Mouse (Mus musculus): ENCODE measurements around the gene Nrn1. TPM values are rescaled to one million over a fixed set of nuclear protein-coding genes. Genes with fewer than 3 reads are reported as not detected.

Gene Nrn1
- total and polyA plus RNA-seq, 2 experiments from 2014 or later: 54.0 to 155 TPM

GRCm38 (mm10) chr13:36696351-36696771 is 38.6 kb downstream of the Nrn1 start:
- 94% methylated on average over 8 of the region's 8 CpGs for WGBS

GRCm38 (mm10) chr13:36695516-36696201 is 39.3 kb downstream of the Nrn1 start:
- Histone ChIP-seq H3K9ac (replicated peaks; ENCODE audit: low read length, poor library complexity, severe bottlenecking) (no peak overlapping the region), H3K4me3 (ENCODE audit: low read depth, low read length) (no peak overlapping the region), H3K27ac (ENCODE audit: low read depth, low read length) (no peak overlapping the region), H3K36me3 (ENCODE audit: insufficient read depth, low read length) (no peaks in the 10 kb centered on the region), H3K4me1 (ENCODE audit: insufficient read depth, low read length) (no peaks in the 10 kb centered on the region), H3K9me3 (ENCODE audit: low read length) (no peaks in the 10 kb centered on the region), H3K4me2 (ENCODE audit: low read depth, low read length, poor library complexity, severe bottlenecking) (no peak overlapping the region), H3K27me3 (ENCODE audit: insufficient read depth, low read length) (no peaks in the 10 kb centered on the region)
- DNase-seq (ENCODE audit: low spot score): no peak
- ATAC-seq (ENCODE audit: low FRiP score): no peak
- 65% methylated on average over 7 of the region's 7 CpGs for WGBS
- TF ChIP-seq CTCF (IDR thresholded peaks at IDR 0.05): no peak

More at GRCm38 (mm10) chr13:36696351-36696771, 38.6 kb downstream of the Nrn1 start:
- no peaks in the 10 kb centered on the region for H3K4me1 ChIP-seq (ENCODE audit: insufficient read depth, low read length)
- H3K4me3 ChIP-seq (ENCODE audit: low read depth, low read length): no peak overlapping the region
- no peaks in the 10 kb centered on the region for H3K9me3 ChIP-seq (ENCODE audit: low read length)
- no peaks in the 10 kb centered on the region for H3K27me3 ChIP-seq (ENCODE audit: insufficient read depth, low read length)
- no peak overlapping the region for H3K4me2 ChIP-seq (ENCODE audit: low read depth, low read length, poor library complexity, severe bottlenecking)
- no peaks in the 10 kb centered on the region for H3K36me3 ChIP-seq (ENCODE audit: insufficient read depth, low read length)
- no peak overlapping the region for H3K9ac ChIP-seq (replicated peaks; ENCODE audit: low read length, poor library complexity, severe bottlenecking)
- DNase-seq (ENCODE audit: low spot score): no peak
- TF ChIP-seq CTCF (IDR thresholded peaks at IDR 0.05): no peak
- ATAC-seq (ENCODE audit: low FRiP score): no peak
- no peak overlapping the region for H3K27ac ChIP-seq (ENCODE audit: low read depth, low read length)

- H3K9me3 ChIP-seq (ENCODE audit: low read length): no peaks in the 10 kb centered on the region
- H3K4me1 ChIP-seq (ENCODE audit: insufficient read depth, low read length): no peaks in the 10 kb centered on the region
- no peak overlapping the region for H3K4me2 ChIP-seq (ENCODE audit: low read depth, low read length, poor library complexity, severe bottlenecking)
- no peaks in the 10 kb centered on the region for H3K36me3 ChIP-seq (ENCODE audit: insufficient read depth, low read length)
- H3K27ac ChIP-seq (ENCODE audit: low read depth, low read length): no peak overlapping the region
- no peak for ATAC-seq (ENCODE audit: low FRiP score)
- no peak for DNase-seq (ENCODE audit: low spot score)
- H3K27me3 ChIP-seq (ENCODE audit: insufficient read depth, low read length): no peaks in the 10 kb centered on the region
- no peak overlapping the region for H3K4me3 ChIP-seq (ENCODE audit: low read depth, low read length)
- no peak overlapping the region for H3K9ac ChIP-seq (replicated peaks; ENCODE audit: low read length, poor library complexity, severe bottlenecking)
- WGBS: 79% methylated on average over 4 of the region's 4 CpGs
- TF ChIP-seq CTCF (IDR thresholded peaks at IDR 0.05): no peak
Measured at GRCm38 (mm10) chr13:36683581-36683980, 51.4 kb downstream of the Nrn1 start.

GRCm38 (mm10) chr13:36680690-36681355 is 54.1 kb downstream of the Nrn1 start:
- Histone ChIP-seq H3K4me1 (ENCODE audit: insufficient read depth, low read length) (no peaks in the 10 kb centered on the region), H3K36me3 (ENCODE audit: insufficient read depth, low read length) (no peaks in the 10 kb centered on the region), H3K27ac (ENCODE audit: low read depth, low read length) (no peak overlapping the region), H3K4me3 (ENCODE audit: low read depth, low read length) (no peak overlapping the region), H3K9ac (replicated peaks; ENCODE audit: low read length, poor library complexity, severe bottlenecking) (no peak overlapping the region), H3K27me3 (ENCODE audit: insufficient read depth, low read length) (no peaks in the 10 kb centered on the region), H3K4me2 (ENCODE audit: low read depth, low read length, poor library complexity, severe bottlenecking) (no peak overlapping the region), H3K9me3 (ENCODE audit: low read length) (no peaks in the 10 kb centered on the region)
- DNase-seq (ENCODE audit: low spot score) (no peak), ATAC-seq (ENCODE audit: low FRiP score) (no peak)
- WGBS: 91% methylated on average over 8 of the region's 8 CpGs
- TF ChIP-seq CTCF (IDR thresholded peaks at IDR 0.05): no peak

GRCm38 (mm10) chr13:36679345-36679744 is 55.6 kb downstream of the Nrn1 start:
- Histone ChIP-seq H3K4me2 (ENCODE audit: low read depth, low read length, poor library complexity, severe bottlenecking) (no peak overlapping the region), H3K4me1 (ENCODE audit: insufficient read depth, low read length) (no peaks in the 10 kb centered on the region), H3K4me3 (ENCODE audit: low read depth, low read length) (no peak overlapping the region), H3K27ac (ENCODE audit: low read depth, low read length) (no peak overlapping the region), H3K9me3 (ENCODE audit: low read length) (no peaks in the 10 kb centered on the region), H3K9ac (replicated peaks; ENCODE audit: low read length, poor library complexity, severe bottlenecking) (no peak overlapping the region), H3K27me3 (ENCODE audit: insufficient read depth, low read length) (no peaks in the 10 kb centered on the region), H3K36me3 (ENCODE audit: insufficient read depth, low read length) (no peaks in the 10 kb centered on the region)
- DNase-seq (ENCODE audit: low spot score) (no peak), ATAC-seq (ENCODE audit: low FRiP score) (no peak)
- WGBS: 80% methylated on average over 1 of the region's 1 CpGs
- no peak for TF ChIP-seq CTCF (IDR thresholded peaks at IDR 0.05)

Data from midbrain, postnatal 0 days (tissue).